Mouse (Mus musculus): ENCODE results near the gene Fam71e2.
"Not testable (repeated sequence)": the region's sequence is repeated elsewhere in the genome, so short reads cannot be mapped to it uniquely, and the experiment has no call there.

Fam71e2 gene

DNA sequence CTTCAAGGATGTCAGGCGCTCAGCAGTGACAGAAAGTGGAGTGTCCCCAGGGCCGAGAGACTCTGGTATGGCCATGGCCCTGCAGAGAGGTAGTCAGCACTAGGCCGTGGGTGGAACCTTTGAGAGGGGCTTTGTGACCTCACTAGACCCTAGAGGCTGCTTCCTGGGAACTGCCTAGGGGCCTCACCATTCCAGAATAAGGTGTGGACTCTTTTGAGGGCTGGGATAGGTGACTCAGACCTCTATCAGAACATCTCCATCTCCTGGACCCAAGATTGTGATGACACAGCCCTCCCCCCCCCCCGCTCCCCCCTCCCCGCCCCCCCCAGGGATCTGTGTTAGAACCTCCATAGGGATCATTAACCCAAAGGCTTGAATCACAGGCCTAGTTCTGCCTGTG lies at the start of gene Fam71e2:
Fam71e2 (minus strand) TSS at position 101 of the 400 bp plus-strand sequence.
- DNase-seq: no peak

DNA sequence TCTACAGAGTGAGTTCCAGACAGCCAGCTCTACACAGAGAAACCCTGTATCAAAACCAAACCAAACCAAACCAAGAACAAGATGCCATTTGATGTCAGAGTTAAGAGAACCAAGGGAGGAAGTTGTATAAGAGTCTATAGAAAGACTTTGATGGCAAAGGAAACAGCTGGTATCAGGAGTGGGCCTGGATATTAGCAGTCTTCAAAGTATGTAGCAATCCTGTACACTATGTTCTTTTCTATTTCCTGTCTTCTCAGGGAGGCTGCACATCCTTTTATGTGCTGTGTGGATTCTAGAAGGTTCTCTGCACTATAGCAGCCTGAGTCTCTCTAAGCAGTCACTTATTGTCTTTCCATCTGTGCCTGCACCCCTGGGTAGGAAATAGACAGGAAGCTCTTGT lies 45.5 kb upstream of the Fam71e2 start:
- DNase-seq: no peak

- peak; percentile 57 for DNase-seq
Observed at GRCm38 (mm10) chr7:4813105-4813791, 42.1 kb upstream of the Fam71e2 start.

DNA sequence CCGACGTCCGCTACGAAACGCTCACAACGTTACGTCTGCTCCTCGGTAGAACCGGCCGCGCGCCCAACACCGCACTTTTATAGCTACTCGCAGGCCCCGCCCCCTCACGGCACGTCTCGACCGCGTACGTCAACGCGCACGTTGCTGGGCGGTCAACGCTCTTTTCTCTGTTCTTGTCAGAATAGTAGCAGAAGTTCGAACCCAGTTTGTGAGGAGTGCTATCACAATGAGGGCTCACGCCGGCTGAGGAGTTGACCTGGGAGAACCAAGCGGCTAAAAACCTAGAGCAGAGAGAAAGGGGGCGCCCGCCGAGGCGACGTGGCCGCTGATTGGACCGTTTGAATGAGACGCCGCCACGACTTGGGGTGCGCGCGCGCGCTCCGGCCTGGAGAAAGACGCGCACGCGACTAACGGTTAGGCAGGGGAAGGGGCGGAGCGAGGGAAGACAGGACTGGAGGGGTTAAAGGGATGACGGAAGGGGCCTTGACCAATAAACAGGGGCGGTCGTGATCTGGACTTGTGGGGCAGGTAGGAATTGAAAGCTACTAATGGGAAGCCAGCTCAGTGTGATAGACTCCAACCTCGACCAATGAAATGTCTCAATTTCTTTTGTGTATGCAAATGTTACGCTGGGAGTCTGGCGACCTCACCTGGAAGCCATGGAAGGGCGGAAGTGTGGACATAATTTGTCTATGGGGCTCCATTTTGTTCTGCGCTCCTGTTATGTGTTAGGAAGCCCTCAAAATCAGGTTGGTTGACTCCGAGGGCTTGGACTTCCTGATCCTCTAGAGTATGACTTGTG lies 41.4 kb upstream of the Fam71e2 start, which contains the start of gene Ube2s:
Ube2s (minus strand) TSS at position 288 of the 802 bp plus-strand sequence.
- peak; percentile 100 for DNase-seq

- no peak for DNase-seq
Observed at GRCm38 (mm10) chr7:4811842-4812302, 40.8 kb upstream of the Fam71e2 start.

- DNase-seq: peak; percentile 52
Observed at GRCm38 (mm10) chr7:4811131-4811530, 40.0 kb upstream of the Fam71e2 start.

DNA sequence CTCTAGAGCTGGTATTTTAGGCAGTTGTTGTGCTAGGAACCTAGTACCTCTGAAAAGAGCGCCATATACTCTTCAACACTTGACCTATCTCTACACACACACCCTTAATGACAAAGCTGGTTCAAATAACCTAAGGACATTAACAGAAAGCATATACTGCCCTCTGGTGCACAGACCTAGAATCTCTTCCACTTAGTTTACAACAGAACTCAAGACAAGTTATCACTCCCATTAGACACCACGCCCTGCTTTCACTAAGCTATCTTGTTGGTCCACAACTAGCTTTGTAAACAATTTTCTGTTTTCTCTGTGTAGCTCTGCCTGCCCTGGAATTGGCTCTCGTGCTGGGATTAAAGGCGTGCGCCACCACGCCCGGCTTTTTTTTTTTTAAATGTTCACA lies 35.6 kb upstream of the Fam71e2 start:
- DNase-seq: peak; percentile 62

GRCm38 (mm10) chr7:4802247-4802646 lies 31.1 kb upstream of the Fam71e2 start:
- DNase-seq: no peak

GRCm38 (mm10) chr7:4795767-4796433 lies 24.8 kb upstream of the Fam71e2 start:
- peak; percentile 79 for DNase-seq

GRCm38 (mm10) chr7:4794631-4795168 lies 23.6 kb upstream of the Fam71e2 start:
- DNase-seq: no peak

DNA sequence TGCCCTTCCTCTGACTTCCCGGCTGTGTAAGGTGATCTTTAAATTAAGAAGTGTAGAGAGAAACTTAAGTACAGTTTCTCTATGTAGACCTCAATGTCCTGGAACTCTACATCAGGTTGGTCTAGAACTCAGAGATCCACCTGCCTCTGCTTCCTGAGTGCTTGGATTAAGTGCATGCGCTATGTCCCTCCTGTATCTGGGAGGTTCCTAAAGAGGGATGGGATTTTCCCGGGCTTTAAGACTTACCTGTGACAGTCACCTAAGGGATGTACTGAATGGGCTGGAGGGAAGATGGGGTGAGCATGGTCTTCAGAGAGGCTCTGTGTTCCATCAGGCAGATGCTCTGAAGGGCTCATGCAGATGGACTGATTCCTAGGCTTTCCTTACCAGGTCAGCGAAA lies 22.6 kb upstream of the Fam71e2 start:
- no peak for DNase-seq

DNA sequence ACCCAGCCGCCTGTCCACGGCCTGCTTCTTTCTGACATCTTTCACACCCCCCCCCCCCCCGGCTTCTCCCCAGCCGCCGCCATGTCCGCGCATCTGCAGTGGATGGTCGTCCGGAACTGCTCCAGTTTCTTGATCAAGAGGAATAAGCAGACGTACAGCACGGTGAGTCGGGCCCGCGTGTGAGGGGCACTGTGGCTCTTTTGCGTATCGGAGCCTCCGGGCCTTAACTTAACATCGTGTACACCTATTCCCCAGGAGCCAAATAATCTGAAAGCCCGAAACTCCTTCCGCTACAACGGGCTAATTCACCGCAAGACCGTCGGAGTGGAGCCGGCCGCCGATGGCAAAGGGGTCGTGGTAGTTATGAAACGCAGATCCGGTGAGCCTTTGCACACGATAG lies 22.1 kb upstream of the Fam71e2 start:
- not testable (repeated sequence) for DNase-seq

GRCm38 (mm10) chr7:4792278-4793212 lies 21.4 kb upstream of the Fam71e2 start, which contains the start of gene Rpl28:
Gene Rpl28, plus strand, starts transcription at chr7:4792874.
- DNase-seq: peak; percentile 93

DNA sequence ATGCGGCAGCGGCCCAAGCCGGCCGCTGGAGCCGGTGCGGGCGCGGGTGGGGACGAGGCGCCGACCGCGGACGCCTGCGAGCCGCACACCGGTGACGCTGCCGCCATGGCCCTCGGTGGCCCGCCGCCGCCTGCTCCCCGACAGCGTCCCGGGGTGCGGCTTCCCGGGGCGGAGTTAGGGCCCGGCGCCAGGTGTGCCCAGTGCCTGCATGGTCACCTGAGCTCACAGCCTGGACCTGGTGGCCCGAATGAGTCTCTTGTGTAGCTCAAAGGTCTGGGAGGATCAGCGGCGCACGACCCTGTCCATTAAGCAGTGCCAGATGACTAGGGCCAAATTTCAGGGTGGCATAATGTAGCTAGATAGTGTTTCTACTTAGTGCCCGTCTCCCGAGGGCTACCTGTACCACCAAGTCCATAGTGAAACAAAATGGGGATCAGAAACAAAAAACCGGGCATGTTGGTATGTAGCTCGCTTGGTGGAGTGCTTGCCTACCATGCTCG lies 18.4 kb upstream of the Fam71e2 start, which contains the start of gene Tmem238:
Tmem238 (minus strand) TSS at position 221 of the 500 bp plus-strand sequence.
- peak; percentile 80 for DNase-seq

DNA sequence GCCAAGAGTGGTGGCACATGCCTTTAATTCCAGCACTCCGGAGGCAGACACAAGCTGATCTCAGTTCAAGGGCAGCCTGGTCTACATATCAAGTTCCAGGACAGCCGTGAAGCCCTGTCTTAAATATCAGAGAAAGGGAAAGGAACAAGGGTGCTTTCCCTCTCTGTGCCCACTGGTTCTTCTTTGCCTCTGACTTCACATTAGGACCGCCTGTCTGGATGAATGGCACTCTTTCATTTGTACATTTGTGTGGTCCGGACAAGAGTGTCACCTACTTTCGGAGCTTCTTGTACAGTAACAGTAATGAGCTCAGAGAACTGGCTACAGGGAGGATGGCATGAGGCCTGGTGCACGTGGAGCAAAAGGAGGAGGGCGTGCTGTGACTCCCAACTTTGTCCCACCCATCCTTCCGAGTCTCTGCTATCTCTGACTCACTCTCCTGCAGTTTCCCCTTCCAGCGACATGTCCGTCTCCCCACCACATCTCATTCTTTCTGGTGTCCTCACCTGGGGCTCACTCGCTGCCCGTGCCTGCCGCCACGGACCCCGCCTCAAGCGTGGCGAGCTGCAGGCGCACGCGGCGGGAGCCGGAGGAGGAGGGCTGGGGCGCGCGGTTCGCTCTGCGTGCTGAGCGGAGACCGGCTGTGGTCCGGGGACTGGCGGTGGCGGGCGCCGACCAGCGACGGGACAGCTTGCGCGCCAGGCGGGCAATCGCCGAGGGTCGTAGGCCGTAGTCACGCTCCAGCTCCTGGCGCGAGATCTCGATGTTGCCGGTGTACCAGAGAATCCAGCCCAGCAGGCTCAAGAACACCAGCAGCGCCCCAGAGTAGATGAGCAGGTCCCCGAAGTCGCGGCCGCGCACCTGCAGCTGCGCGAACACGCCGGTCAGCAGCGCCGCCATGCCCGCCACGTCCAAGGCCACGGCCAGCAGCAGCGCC lies 17.7 kb upstream of the Fam71e2 start:
- peak; percentile 63 for DNase-seq

DNA sequence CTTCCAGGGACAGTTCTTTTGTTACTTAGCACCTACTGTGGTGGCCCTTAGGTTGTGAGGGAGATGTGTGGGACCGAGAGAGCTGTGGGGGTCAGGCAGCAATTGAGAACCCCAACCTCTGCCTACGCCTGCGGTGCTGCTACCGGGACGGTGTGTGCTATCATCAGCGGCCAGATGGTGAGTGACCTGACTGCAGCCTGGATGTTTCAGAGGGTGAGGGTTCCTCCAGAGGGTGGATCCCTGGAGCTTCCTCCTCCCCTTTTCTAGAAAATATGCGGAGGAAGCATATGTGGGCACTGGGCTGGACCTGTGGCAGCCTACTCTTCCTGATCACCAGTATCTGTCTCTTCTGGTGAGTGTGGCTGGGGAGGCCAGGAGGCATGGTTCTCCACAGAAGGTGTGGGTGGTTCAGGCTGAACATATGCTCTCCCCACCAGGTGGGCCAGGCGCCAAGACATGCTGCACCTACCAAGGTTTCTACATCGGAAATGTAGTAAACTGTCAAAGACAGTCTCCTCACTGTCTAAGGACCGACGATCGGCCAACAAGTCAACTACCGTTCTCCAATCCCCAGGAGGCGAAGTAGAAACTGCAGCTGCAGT lies 12.7 kb upstream of the Fam71e2 start:
- peak; percentile 82 for DNase-seq

DNA sequence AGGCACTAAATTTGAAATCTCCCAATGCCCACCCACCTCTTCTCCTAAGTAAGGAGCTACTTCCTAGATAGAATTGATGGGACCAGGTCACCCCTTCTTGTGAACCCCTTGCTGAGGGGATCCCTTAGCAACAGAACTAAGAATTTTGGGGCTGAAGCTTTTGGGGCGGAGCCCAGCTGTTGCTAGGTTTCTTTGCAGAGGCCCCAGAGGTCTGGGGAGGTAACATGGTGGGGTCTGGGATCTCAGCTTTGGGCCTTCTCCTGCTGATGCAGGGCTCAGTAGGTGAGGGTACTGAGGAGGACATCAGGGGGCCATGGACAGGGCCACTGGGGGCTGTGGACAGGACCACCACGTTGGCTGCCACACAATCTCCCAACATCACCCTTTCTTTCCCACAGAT lies 11.7 kb upstream of the Fam71e2 start, which contains the start of the genes Il11 and Tmem190:
Il11 (minus strand) TSS at position 101 of the 400 bp plus-strand sequence.
Tmem190 (plus strand) TSS at position 179 of the 400 bp plus-strand sequence.
- DNase-seq: no peak

DNA sequence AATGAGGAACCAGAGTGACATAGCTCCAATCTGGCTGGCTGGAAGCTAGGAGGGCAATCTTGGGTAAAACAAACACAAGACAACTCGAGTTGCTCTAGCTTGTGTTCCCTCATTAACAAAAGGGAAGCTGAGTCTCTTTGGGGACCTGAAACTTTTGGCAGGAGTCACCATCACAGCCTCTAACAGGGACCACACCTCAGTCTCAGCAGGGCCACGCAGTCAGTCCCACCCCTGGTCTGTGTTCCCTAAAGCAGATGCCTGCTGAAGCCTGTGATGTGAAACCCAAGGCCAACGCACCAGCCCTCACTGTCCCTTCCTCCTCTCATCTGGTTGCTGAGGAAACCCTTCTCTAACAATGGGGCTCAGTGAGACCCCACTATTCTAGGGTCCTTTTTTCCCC lies 11.0 kb upstream of the Fam71e2 start:
- DNase-seq: no peak

DNA sequence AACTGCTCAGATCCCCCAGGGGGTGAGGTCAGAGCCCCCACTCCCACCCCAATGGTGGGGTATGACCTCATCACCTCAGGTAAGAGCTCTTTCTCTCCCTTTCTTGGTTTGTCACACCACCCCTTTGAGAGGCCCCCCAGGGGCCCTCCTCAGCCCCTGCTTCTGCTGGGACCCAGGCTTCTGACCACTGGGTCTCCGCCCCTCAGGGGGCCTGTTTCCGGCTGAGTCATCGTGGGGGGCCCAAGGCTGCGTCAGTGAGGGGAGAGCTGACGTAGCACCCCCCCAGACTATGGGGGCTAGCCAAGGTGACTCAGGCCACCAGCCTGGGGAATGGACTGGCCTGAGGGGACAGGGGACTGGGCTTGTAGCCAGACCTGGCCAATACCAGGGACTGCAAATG lies 8.8 kb upstream of the Fam71e2 start:
- DNase-seq: no peak

Measured in cerebellum, adult 9-10 months (tissue).